Mouse (Mus musculus): ENCODE measurements around the gene A530084C06Rik.

A530084C06Rik gene

GRCm38 (mm10) chr13:31543021-31543420, 16.1 kb downstream of the A530084C06Rik start:
- DNase-seq (ENCODE audit: low read depth, low spot score): no peak

- no peak for DNase-seq (ENCODE audit: low read depth, low spot score)
Measured at GRCm38 (mm10) chr13:31534726-31535125, 24.4 kb downstream of the A530084C06Rik start.

DNA sequence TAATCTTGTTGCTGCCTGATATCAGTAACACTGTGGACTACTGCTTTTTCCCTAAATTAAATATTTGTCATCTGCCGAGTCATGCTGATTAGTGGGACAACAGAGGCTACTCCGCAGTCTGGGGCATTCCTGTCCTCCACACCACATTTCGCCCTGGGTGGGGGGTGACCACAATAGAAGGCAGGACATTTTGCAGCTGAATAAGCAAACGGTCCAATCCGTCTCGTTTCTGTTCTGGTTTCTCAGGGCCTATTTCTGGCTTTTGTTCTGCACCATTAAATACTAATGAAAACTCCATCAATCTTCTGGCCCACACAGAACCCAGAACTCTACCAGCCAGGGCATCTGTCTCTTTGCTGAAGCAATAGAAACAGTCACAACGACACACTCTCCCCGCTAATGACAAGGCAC, 27.5 kb downstream of the A530084C06Rik start:
- DNase-seq (ENCODE audit: low read depth, low spot score): no peak

DNA sequence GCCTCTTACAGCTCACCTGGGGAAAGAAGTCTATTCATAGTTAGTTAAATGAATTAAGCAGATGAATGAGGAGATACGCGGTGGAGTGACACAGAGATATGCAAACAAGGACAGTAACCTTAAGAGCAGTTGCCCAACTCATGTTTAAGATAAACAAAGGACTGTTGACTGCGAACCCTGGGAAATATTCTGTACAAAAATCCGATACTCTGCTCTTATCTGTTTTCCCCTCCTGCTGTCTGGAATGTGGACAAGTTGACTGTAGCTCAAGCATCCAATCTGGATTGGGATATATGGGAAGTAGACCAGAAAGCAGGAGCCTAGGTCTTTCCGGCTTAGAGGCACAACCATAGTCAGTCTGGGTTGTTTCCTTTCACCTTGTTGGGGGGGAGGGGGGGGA, 27.9 kb downstream of the A530084C06Rik start:
- no peak for DNase-seq (ENCODE audit: low read depth, low spot score)

- DNase-seq (ENCODE audit: low read depth, low spot score): no peak
Measured at GRCm38 (mm10) chr13:31524976-31525375, 34.2 kb downstream of the A530084C06Rik start.

- DNase-seq (ENCODE audit: low read depth, low spot score): no peak
Measured at GRCm38 (mm10) chr13:31518971-31519370, 40.2 kb downstream of the A530084C06Rik start.

DNA sequence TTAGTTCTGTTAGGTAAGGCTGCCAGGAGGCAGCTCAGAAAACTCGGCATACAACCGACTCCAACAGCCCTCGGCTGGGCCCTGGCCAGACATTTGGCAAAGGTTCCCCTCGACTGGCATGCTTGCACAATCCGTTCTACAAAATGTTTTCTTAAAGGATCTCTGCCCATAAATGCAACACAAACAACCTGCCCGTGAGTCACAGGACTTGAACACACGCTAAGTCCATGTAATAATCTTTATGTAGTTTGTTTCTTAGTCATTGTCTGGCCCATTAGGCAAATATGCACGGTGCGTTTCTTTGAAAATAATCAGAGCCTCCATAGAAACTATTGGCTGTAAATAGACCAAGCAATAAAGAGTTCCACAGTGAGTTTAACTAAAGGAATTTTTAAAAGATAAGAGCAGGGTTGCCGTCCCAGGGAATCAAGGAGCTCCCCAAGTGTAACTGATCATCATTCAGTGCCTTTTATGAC, 40.7 kb downstream of the A530084C06Rik start:
- DNase-seq (ENCODE audit: low read depth, low spot score): no peak

- no peak for DNase-seq (ENCODE audit: low read depth, low spot score)
Measured at GRCm38 (mm10) chr13:31515261-31515660, 43.9 kb downstream of the A530084C06Rik start.

DNA sequence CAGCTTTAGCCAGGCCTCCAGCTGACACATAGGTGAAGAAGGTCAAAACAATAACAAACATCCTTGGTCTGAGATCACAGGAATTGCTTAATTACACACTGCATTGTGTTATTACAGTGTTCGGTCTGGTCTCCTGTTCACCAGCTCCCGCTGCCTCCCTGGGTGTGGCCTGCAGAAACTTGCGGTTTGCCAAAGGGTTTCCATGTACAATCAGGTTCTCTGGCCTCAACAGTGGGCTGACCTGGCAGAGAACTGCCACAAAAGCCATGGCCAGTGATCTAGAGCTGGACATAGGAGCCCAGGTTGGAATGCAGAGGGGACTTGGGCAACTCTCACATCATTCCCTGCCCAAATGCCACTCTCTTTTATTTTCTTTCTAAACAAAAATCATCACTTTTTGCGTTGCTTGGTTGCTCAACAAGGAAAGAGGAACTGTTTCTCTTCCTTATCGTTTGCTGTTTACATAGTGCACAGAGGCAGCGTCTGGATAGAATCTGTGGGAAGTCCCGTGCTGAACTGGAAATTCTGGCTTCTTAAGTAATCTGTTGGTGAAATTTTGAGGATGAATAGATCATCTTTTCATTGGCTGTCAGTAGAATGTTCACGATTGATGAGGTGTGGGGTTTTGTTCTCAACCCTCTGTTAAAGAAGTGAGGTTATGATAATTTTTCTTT, 52.5 kb downstream of the A530084C06Rik start:
- DNase-seq (ENCODE audit: low read depth, low spot score): no peak

Measured in R1 (cell line).